In genomic region chr17:90269143-90269542, GRCm38 (mm10) we compare ENCODE assay signal across 20 mouse cellular contexts.
DNase-seq lines count a peak whose midpoint lies in the region; ATAC-seq and TF ChIP-seq lines count a peak whose summit lies in the region.
"Had no signal": no experiment of that assay in that cellular context is flagged by ENCODE, and none has a peak within 500 bp of the region (broad histone marks: within the 10 kb centered on the region; RNA-seq: fewer than 3 reads in every experiment).

No protein-coding gene starts in this region.

- H3K4me2 ChIP-seq in intestine, postnatal 0 days (replicated peaks; ENCODE audit: low read depth) = no peak overlapping the region
- H3K4me2 ChIP-seq in intestine, embryonic 16.5 days (ENCODE audit: low read depth, low read length) = no peak overlapping the region
- no peak overlapping the region for H3K4me2 ChIP-seq in lung, embryonic 14.5 days
- H3K4me2 ChIP-seq: embryonic facial prominence, embryonic 12.5 days; heart, embryonic 11.5 days; heart, embryonic 15.5 days; hindbrain, embryonic 13.5 days had no signal

- H3K27ac ChIP-seq in intestine, postnatal 0 days (ENCODE audit: low read depth, low read length) = no peak overlapping the region
- no peak overlapping the region for H3K27ac ChIP-seq in intestine, embryonic 16.5 days (ENCODE audit: low read length)
- no peak overlapping the region for H3K27ac ChIP-seq in lung, embryonic 14.5 days (ENCODE audit: low read depth)
- H3K27ac ChIP-seq: embryonic facial prominence, embryonic 12.5 days; heart, adult 2 months; heart, embryonic 15.5 days; hindbrain, embryonic 13.5 days had no signal

- H3K4me3 ChIP-seq in intestine, postnatal 0 days (ENCODE audit: low read depth, low read length) = no peak overlapping the region
- no peak overlapping the region for H3K4me3 ChIP-seq in intestine, embryonic 16.5 days (ENCODE audit: low read length)
- H3K4me3 ChIP-seq in lung, embryonic 14.5 days (ENCODE audit: low read depth, low read length) = no peak overlapping the region
- no peak overlapping the region for H3K4me3 ChIP-seq in lung, adult 2 months (replicated peaks; ENCODE audit: extremely low read depth, low read depth, low read length)
- H3K4me3 ChIP-seq: embryonic facial prominence, embryonic 12.5 days; heart, adult 2 months; heart, embryonic 15.5 days; hindbrain, embryonic 13.5 days had no signal

- no peaks in the 10 kb centered on the region for H3K4me1 ChIP-seq in intestine, postnatal 0 days (replicated peaks; ENCODE audit: control insufficient read depth, insufficient read depth, low read length)
- no peaks in the 10 kb centered on the region for H3K4me1 ChIP-seq in intestine, embryonic 16.5 days (ENCODE audit: control insufficient read depth, insufficient read depth, low read length)
- no peaks in the 10 kb centered on the region for H3K4me1 ChIP-seq in lung, embryonic 14.5 days (ENCODE audit: insufficient read depth)
- H3K4me1 ChIP-seq in lung, adult 2 months (ENCODE audit: control insufficient read depth, insufficient read depth, low read length) = no peaks in the 10 kb centered on the region
- H3K4me1 ChIP-seq: embryonic facial prominence, embryonic 12.5 days; heart, embryonic 15.5 days; hindbrain, embryonic 13.5 days had no signal

- no peaks in the 10 kb centered on the region for H3K27me3 ChIP-seq in intestine, postnatal 0 days (replicated peaks; ENCODE audit: control insufficient read depth, insufficient read depth, low read length)
- H3K27me3 ChIP-seq in intestine, embryonic 16.5 days (replicated peaks; ENCODE audit: control insufficient read depth, insufficient read depth, low read length) = no peaks in the 10 kb centered on the region
- H3K27me3 ChIP-seq in lung, embryonic 14.5 days (ENCODE audit: insufficient read depth, low read length) = no peaks in the 10 kb centered on the region
- H3K27me3 ChIP-seq: embryonic facial prominence, embryonic 12.5 days; heart, embryonic 15.5 days; hindbrain, embryonic 13.5 days had no signal

- no peaks in the 10 kb centered on the region for H3K36me3 ChIP-seq in intestine, postnatal 0 days (ENCODE audit: control insufficient read depth, insufficient read depth)
- H3K36me3 ChIP-seq in intestine, embryonic 16.5 days (ENCODE audit: control insufficient read depth, insufficient read depth, low read length) = no peaks in the 10 kb centered on the region
- H3K36me3 ChIP-seq in lung, embryonic 14.5 days (ENCODE audit: insufficient read depth) = no peaks in the 10 kb centered on the region
- H3K36me3 ChIP-seq: embryonic facial prominence, embryonic 12.5 days; heart, embryonic 15.5 days; hindbrain, embryonic 13.5 days had no signal

- peak; percentile 27 for DNase-seq in lung, embryonic 14.5 days
- DNase-seq in lung, adult 2 months = no peak
- DNase-seq in 3T3-L1 (ENCODE audit: low read depth, low spot score) (peak; percentile 3), 416B (ENCODE audit: low read depth) (peak; percentile 14)
- no peak for DNase-seq in adrenal gland, adult 18-20 months (ENCODE audit: low spot score in 2 of 2)
- DNase-seq: adrenal gland, adult 8-10 months; adrenal gland, postnatal 36 days; cerebellum, adult 8-10 months; cerebellum, postnatal 25 days; gastrocnemius, postnatal 14 days; heart, adult 2 months; heart, postnatal 14 days had no signal

- WGBS in intestine, postnatal 0 days = 74% methylated on average over 2 of the region's 2 CpGs
- 79% methylated on average over 2 of the region's 2 CpGs for WGBS in intestine, embryonic 16.5 days
- 67% methylated on average over 2 of the region's 2 CpGs for WGBS in lung, embryonic 14.5 days
- WGBS in lung, adult 2 months = 65% methylated on average over 2 of the region's 2 CpGs

- H3K9ac ChIP-seq in intestine, postnatal 0 days (ENCODE audit: low read depth, low read length) = no peak overlapping the region
- H3K9ac ChIP-seq in intestine, embryonic 16.5 days (ENCODE audit: low read depth, low read length) = no peak overlapping the region
- H3K9ac ChIP-seq in lung, embryonic 14.5 days = no peak overlapping the region
- H3K9ac ChIP-seq: embryonic facial prominence, embryonic 12.5 days; heart, embryonic 15.5 days; hindbrain, embryonic 13.5 days had no signal

- H3K9me3 ChIP-seq in intestine, postnatal 0 days (ENCODE audit: control insufficient read depth) = no peaks in the 10 kb centered on the region
- no peaks in the 10 kb centered on the region for H3K9me3 ChIP-seq in intestine, embryonic 16.5 days (ENCODE audit: control insufficient read depth, low read length)
- H3K9me3 ChIP-seq in lung, embryonic 14.5 days (ENCODE audit: low read depth, low read length) = no peaks in the 10 kb centered on the region
- H3K9me3 ChIP-seq: embryonic facial prominence, embryonic 12.5 days; heart, embryonic 15.5 days; hindbrain, embryonic 13.5 days had no signal

- no peak for ATAC-seq in intestine, postnatal 0 days
- ATAC-seq in intestine, embryonic 16.5 days = no peak
- no peak for ATAC-seq in lung, embryonic 14.5 days (ENCODE audit: insufficient read depth)
- no peak for ATAC-seq in inflammation-experienced regulatory T-cells, adult 6 months
- ATAC-seq: forebrain, embryonic 16.5 days had no signal

- TF ChIP-seq POLR2A in lung, adult 2 months (IDR thresholded peaks at IDR 0.05; ENCODE audit: borderline replicate concordance, extremely low read depth, low read depth, low read length) = no peak

- peak; percentile 54 for TF ChIP-seq CTCF in intestine, postnatal 0 days (IDR thresholded peaks at IDR 0.05; ENCODE audit: low read depth)
- TF ChIP-seq CTCF in lung, embryonic 14.5 days (IDR thresholded peaks at IDR 0.05; ENCODE audit: low read depth) = peak; percentile 19; the same call in 1 of the 2 replicates
- TF ChIP-seq CTCF in lung, adult 2 months (IDR thresholded peaks at IDR 0.05; ENCODE audit: insufficient read depth, low read length) = no peak

Comparison
In these comparisons a context has a peak if more than half of its experiments do, and no peak if none do; other contexts are left out.
1. DNase-seq: peak in lung, embryonic 14.5 days (single experiment), 3T3-L1 (single experiment) and 416B (single experiment); none in lung, adult 2 months (single experiment) and adrenal gland, adult 18-20 months (0 of 2).